ENCODE assay signal across 8 mouse cellular contexts in genomic region chr1:152902665-152903516, GRCm38 (mm10). TPM values are rescaled to one million over a fixed set of nuclear protein-coding genes. Genes with fewer than 3 reads are reported as not detected.
DNase-seq lines count a peak whose midpoint lies in the region; ATAC-seq lines count a peak whose summit lies in the region.

No protein-coding gene starts in this region.

- H3K4me3 ChIP-seq in hindbrain, embryonic 15.5 days, result peak overlapping the region; percentile 71

- peak overlapping the region; percentile 92 for H3K9ac ChIP-seq in hindbrain, embryonic 15.5 days

- no peaks in the 10 kb centered on the region for H3K9me3 ChIP-seq in hindbrain, embryonic 15.5 days

- peak; percentile 92 for ATAC-seq in hindbrain, embryonic 15.5 days (ENCODE audit: low FRiP score, low read depth)

- WGBS in hindbrain, embryonic 15.5 days, result under 1% methylated on average over 35 of the region's 69 CpGs

- H3K27ac ChIP-seq in hindbrain, embryonic 15.5 days (replicated peaks), result peak overlapping the region; percentile 100

- peak; percentile 99 for DNase-seq in R1 (ENCODE audit: low read depth, low spot score)
- DNase-seq in cerebellum, postnatal 25 days, result peak; percentile 96 to 98
- peak; percentile 92 to 98 for DNase-seq in frontal cortex, postnatal 36 days (ENCODE audit: low spot score in 2 of 2)
- DNase-seq in left cerebral cortex, adult 11 months (ENCODE audit: low spot score), result peak; percentile 95
- DNase-seq in lung, postnatal 4 days, result peak; percentile 96 to 98
- DNase-seq in retina, postnatal 7 days (ENCODE audit: low read depth, low spot score), result peak; percentile 93
- DNase-seq in urinary bladder, adult 2 months (ENCODE audit: low spot score), result peak; percentile 94

- H3K36me3 ChIP-seq in hindbrain, embryonic 15.5 days, result no peaks in the 10 kb centered on the region

- H3K27me3 ChIP-seq in hindbrain, embryonic 15.5 days, result no peaks in the 10 kb centered on the region

- H3K4me1 ChIP-seq in hindbrain, embryonic 15.5 days (replicated peaks), result peaks cover 29% of the 10 kb centered on the region

- H3K4me2 ChIP-seq in hindbrain, embryonic 15.5 days, result peak overlapping the region; percentile 91

RNA-seq across cellular contexts. Expression of gene Smg7, which starts 0.4 kb away (rescaled TPM):
- polyA plus RNA-seq in hindbrain, embryonic 15.5 days (2015; fragmentation: Nextera tagmentation; extraction: Ambion mirVana), result 32.2 and 32.7 TPM in 2 replicates
- polyA plus RNA-seq in urinary bladder, adult 2 months (2012; rRNA removed), result 24.3 and 27.9 TPM in 2 replicates

RNA-seq across cellular contexts. Expression of gene Nmnat2, which starts 51.9 kb away (rescaled TPM):
- 77.9 and 81.6 TPM in 2 replicates for polyA plus RNA-seq in hindbrain, embryonic 15.5 days (2015; fragmentation: Nextera tagmentation; extraction: Ambion mirVana)
- 2.2 and 2.5 TPM in 2 replicates for polyA plus RNA-seq in urinary bladder, adult 2 months (2012; rRNA removed)

Comparison
In these comparisons a context has a peak if more than half of its experiments do, and no peak if none do; other contexts are left out.
1. Peak in every context shown above with its lines: DNase-seq, ATAC-seq, H3K4me3 ChIP-seq and H3K27ac ChIP-seq.
2. RNA of gene Nmnat2, which starts 51.9 kb away (polyA plus RNA-seq): 77.9 to 81.6 TPM in hindbrain, embryonic 15.5 days; 2.2 to 2.5 TPM in urinary bladder, adult 2 months; every median in the first group is over 10 times any median in the second.